Mouse (Mus musculus): ENCODE measurements at regions not wholly inside any gene's neighbourhood (a gene's known extent, or its start where the extent isn't known, plus 50 kb on each side); places are given as distances from the start of the nearest gene placed in this dataset.

DNA sequence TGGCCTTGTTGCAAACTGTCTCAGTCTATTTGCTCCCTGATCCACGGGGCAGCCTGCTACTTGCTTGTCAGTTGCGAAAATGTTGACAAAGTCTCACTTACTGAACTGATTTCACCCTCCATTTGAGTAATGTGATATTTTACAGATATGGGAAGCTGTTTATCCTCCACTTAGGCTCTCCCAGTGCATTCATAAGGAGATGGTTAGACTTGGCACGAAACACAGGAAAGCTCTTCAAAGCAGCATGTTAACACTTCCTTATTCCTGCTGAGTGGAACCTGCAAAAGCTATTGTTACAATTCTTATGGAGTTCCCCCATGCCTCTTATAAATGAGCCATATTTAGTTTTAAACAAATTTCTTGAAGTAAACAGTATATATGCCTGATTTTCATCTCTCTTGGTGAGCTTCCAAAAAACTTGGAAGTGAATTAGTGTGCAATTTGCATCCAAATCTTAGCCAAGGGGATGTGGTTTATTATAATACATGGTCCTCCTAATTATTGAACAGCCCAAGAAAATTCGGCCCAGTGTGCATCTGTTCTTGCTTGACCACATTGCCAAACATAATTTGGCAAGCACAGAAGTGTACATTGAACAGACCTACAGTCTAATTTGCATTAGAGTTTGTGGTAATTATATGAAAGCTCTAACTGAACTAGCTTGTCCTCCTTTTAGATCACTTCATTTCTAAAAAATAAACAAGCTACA, 80.3 kb upstream of the Dph6 start:
- TF ChIP-seq CTCF (IDR thresholded peaks at IDR 0.05; ENCODE audit: low read depth, low read length), result no peak
- no peak for TF ChIP-seq GATA1 (IDR thresholded peaks at IDR 0.05; ENCODE audit: borderline replicate concordance, low read length)
- TF ChIP-seq TAL1 (conservative IDR thresholded peaks at IDR 0.05; ENCODE audit: low read depth, low read length), result no peak
- no peak for TF ChIP-seq POLR2AphosphoS5 (IDR thresholded peaks at IDR 0.05; ENCODE audit: insufficient replicate concordance, low read depth, low read length)
